Mouse (Mus musculus) gastrocnemius, adult 2 months (tissue): Measurements from ENCODE around the gene Sox9. TPM values are rescaled to one million over a fixed set of nuclear protein-coding genes. Genes with fewer than 3 reads are reported as not detected.
A peak's percentile ranks its signal among the peaks of the same experiment; 100 is the strongest.

Source experiments
- DNase-seq: peaks from one replicate; pipeline ENCODE4 v3.0.0; 2022
- H3K27ac ChIP-seq: fragments of 200-600 bp; 2 replicates; pipeline ENCODE4 v1.8.1; 2022; ENCODE audit warnings: mild to moderate bottlenecking
- H3K4me3 ChIP-seq: fragments of 200-600 bp; 2 replicates; pipeline ENCODE4 v1.8.1; 2022; ENCODE audit warnings: mild to moderate bottlenecking, moderate library complexity
- CTCF ChIP-seq: fragments of 200-600 bp; IDR thresholded peaks from 2 replicates; pipeline ENCODE4 v1.8.1; 2022; ENCODE audit warnings: antibody characterized with exemption, mild to moderate bottlenecking, moderate library complexity
- intact Hi-C: fragments of 180-260 bp; cut with DNase I; formaldehyde crosslinking; loops from one replicate; pipeline ENCODE4 v1.15.1; 2025
- long read RNA-seq, 2 experiments: library from polyadenylated mRNA; stranded (forward); transcript quantifications; one replicate each; pipeline ENCODE4 v2.0.0; 2021
- total RNA-seq, 2 experiments: library from RNA; stranded (reverse); gene quantifications; 2 replicates each; pipeline ENCODE4 v1.2.3; 2021

Sox9 gene
- total RNA-seq: 1 to 10 TPM; 2.3 to 3.4 TPM
- long read RNA-seq, experiment 1, full-length matches to known transcripts: 1 of 1 reads
- long read RNA-seq, experiment 1, partial matches to known transcripts: 0 of 1 reads
- long read RNA-seq, experiment 1, other reads (novel, unspliced or antisense): 0 of 1 reads
- long read RNA-seq, experiment 2, full-length matches to known transcripts: 3 of 4 reads
- long read RNA-seq, experiment 2, partial matches to known transcripts: 0 of 4 reads
- long read RNA-seq, experiment 2, other reads (novel, unspliced or antisense): 1 of 4 reads

DNA sequence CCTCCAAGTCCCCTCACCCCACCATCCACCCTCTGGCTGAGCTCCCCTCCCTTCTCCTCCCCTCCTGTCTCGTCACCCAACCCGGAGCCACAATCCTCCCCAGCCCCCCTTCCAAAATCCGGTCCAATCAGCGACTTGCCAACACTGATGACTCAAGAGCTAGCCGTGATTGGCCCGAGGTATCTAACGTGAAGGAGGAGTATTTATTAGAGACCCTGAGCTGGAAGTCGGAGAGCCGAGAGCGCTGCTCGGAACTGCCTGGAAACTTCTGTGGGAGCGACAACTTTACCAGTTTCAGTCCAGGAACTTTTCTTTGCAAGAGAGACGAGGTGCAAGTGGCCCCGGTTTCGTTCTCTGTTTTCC, at the start of gene Sox9:
TSS of gene Sox9 (plus strand) at position 231 of the 363 bp plus-strand sequence.
- H3K27ac ChIP-seq: peak within 1 kb of the TSS; percentile 83
- peak; percentile 92 for DNase-seq
- intact Hi-C loops: loop anchor here (1.0 kb wide), 1 partner anchor 383 kb away; no protein-coding TSS in a partner anchor
- TF ChIP-seq CTCF: no peak
- peak within 1 kb of the TSS; percentile 82 for H3K4me3 ChIP-seq

DNA sequence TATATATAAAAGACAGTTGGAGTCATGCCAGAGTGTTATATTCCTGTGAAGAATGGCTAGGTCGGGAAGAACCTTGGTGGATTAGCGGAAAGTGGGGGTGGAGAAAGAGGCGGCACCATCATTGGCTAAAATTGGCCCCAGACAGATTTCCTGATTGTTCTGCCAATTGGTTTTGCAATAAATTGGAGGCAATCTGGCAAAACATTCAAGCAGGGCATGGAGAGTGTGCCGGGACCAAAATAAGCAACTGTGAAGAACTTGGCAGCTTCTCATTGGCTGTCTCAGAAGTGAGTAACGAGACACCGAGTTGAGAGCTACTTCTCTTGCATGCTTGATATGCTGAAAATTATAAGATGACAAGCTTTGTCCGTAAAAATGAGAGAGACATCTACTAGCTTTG, 49.6 kb upstream of the Sox9 start:
- intact Hi-C loops: no loop called here
- no peak for TF ChIP-seq CTCF
- DNase-seq: peak; percentile 31
- Histone ChIP-seq H3K27ac (peak overlapping the region; percentile 55), H3K4me3 (peak overlapping the region; percentile 48)

DNA sequence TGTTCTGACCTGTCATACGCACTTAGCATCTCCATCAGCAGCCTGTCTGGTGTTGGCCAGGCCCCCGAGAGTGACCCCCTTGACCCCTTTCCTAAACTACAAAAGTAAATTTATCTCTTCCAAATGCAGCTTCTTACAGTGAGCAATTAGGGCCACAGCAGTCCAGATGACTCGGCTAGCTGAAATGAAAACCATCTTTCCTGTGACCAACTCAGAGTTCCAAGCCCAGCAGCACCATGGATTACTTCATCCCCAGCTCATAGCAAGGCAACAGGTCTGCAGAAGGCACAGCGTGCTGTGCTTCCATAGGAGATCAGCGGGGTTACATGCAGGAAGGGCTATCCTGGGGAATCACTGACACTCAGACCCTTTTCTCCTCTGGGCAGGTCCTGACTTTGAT, 45.0 kb upstream of the Sox9 start:
- Histone ChIP-seq H3K4me3 (no peak overlapping the region), H3K27ac (no peak overlapping the region)
- DNase-seq: no peak
- intact Hi-C loops: no loop called here
- TF ChIP-seq CTCF: no peak

DNA sequence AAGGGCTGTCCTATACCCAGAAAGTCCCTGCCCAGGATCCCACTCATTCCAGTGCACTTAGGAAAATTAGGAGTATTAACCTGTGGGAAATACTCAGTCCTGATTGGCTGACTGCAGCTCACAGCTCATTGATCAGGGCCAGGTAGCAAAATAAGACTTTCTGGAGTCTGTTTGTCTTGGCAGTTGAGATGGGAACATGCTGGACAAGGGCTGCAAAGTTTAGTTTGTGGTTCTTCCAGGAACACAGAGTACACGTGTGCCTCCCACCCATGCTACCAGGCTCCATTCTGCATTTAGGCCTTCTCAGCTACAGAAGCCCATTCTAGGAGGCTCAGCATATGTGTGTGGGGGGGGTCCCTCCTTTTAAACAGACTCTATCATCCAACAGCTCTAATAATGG, 42.3 kb upstream of the Sox9 start:
- Histone ChIP-seq H3K27ac (no peak overlapping the region), H3K4me3 (no peak overlapping the region)
- no peak for DNase-seq
- no peak for TF ChIP-seq CTCF
- intact Hi-C loops: no loop called here

DNA sequence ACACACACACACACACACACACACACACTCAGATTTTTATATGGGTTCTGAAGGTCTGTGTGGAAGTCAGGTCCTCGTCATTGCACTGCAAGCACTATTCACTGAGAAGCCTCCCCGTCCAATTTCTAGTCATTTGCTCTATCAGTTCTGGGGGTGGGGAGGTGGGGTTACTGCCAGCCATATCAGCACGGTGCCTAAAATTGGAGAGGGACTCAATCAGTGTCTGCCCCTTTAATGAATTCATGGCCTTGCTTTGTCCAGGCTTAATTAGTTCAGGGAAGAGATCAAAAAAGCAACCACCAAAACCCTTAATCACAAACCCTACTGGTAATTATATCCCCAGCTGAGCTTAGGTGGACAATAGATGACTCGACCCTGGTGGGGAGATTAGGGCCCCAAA, 25.5 kb upstream of the Sox9 start:
- TF ChIP-seq CTCF: no peak
- no peak for DNase-seq

DNA sequence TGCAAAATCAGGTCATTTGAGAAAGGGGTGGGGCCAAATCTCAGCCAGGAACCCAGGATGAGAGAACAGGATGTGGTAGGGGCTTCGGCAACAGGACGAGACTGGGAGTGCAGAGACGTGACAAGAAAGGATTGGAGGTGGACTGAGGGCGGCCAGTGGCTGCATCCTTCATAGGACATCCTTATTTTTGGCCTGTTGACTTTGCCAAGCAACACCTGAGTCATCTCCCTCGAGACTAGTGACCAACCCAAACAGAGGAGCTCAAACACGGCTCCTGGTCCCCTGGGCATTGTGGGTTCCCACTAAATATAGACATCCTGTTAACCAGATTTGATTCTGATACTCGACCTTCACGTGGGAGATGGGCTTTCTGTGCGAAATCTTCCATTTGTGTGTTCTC, 24.0 kb upstream of the Sox9 start:
- intact Hi-C loops: no loop called here
- no peak for TF ChIP-seq CTCF
- no peak overlapping the region for H3K27ac ChIP-seq

More for the DNA sequence above, 25.5 kb upstream of the Sox9 start:
- Histone ChIP-seq H3K4me3 (no peak overlapping the region), H3K27ac (no peak overlapping the region)
- intact Hi-C loops: no loop called here

DNA sequence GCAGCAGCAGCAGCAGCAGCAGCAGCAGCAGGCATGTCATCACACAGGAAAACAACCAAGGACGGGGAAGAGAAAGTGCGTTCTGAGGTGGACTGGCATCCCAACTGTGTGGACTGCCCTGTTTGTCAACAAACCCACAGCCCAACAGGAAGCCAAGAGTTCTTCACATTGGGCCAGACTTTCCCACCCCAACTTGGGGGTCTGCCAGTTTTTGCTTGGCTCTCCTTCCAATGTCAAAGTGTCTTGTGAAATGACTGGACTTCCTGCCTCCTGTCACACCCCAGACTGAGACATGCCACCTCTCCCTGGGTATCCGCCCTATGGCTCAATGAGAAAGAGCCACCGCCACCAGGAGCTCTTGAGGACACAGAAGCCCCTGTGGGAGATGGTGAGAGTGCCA, 15.1 kb upstream of the Sox9 start:
- no peak for DNase-seq
- Histone ChIP-seq H3K27ac (no peak overlapping the region), H3K4me3 (no peak overlapping the region)
- intact Hi-C loops: no loop called here
- no peak for TF ChIP-seq CTCF

More for the DNA sequence above, 24.0 kb upstream of the Sox9 start:
- no peak for DNase-seq
- H3K4me3 ChIP-seq: no peak overlapping the region

DNA sequence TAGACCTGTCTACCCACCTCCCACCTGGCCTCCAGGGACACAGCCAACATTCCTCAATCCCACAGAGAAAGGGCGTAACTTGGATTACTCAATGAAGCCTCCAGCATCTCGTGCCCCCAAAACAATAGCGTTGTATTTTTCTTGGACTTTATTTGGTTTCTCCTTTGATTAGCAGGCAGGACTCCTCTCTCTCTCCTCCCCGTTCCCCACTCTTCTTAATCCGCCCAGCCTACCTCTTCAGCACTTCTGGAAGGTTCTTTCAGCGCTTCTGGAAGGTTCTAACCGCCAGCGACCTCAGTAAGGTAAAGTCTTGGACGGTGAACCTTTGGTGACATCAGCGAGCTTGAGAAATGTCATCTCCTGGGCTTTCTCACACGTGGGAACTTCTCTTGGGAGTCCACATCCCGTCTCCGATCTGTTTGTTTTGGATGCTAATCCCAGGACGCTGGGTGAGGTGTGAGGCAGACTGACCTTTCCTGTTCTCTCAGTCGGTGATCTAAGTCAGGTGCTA, 14.4 kb upstream of the Sox9 start:
- no peak for TF ChIP-seq CTCF
- intact Hi-C loops: no loop called here
- DNase-seq: no peak
- Histone ChIP-seq H3K4me3 (no peak overlapping the region), H3K27ac (no peak overlapping the region)

DNA sequence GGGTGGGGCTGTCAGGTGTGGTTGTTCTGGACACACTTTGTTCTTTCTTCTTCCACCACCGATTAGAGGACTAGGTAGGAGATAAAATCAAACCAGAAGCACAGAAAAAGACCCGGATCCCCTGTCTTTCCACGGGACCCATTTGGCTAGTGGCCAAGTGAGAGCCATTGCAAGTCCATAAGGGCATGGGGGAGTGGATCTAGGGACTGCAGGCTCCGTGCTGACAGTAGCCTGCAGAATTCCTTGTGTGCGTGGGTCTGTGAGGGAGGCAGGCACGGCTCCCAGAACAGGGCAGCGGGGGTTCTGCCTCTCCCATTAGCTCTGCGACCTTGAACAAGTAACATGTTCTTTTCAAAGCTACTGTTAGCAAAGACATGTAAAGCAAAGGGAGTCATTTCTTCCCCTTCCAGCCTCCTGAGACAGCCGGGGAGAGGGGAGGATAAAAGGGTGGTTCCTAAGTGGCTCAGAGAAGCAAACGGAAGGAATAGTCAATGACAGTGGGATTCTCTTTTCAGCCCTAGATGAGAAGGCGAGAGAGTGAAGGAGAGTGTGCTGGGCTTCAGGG, 9.2 kb upstream of the Sox9 start:
- no peak for DNase-seq
- TF ChIP-seq CTCF: no peak
- Histone ChIP-seq H3K27ac (no peak overlapping the region), H3K4me3 (no peak overlapping the region)
- intact Hi-C loops: no loop called here

DNA sequence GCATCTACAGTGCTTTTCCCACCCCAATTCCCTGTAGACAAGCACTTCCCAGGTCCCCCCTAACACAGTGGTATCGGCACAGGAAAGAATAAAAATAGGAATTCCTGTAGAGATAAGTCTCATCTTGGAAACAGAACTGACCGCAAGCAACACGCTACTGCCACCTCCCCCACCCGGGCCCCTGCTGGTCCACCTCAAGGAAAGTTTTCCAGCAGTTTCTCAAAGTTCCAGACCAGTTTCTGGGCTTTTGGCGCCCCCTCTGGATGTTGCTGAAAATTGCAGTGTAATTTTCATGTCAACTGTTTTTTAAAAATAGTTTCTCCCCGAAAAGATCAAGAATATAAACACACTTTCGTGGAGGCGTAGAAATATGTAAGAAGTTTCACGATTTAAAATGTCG, 2.3 kb upstream of the Sox9 start:
- intact Hi-C loops: loop anchor here (5.0 kb wide), 2 partner anchors 572 to 1242 kb away; no protein-coding TSS in a partner anchor
- TF ChIP-seq CTCF: peak; percentile 88
- DNase-seq: peak; percentile 56
- Histone ChIP-seq H3K4me3 (peak overlapping the region; percentile 41; the same call in 1 of the 2 replicates), H3K27ac (no peak overlapping the region)

DNA sequence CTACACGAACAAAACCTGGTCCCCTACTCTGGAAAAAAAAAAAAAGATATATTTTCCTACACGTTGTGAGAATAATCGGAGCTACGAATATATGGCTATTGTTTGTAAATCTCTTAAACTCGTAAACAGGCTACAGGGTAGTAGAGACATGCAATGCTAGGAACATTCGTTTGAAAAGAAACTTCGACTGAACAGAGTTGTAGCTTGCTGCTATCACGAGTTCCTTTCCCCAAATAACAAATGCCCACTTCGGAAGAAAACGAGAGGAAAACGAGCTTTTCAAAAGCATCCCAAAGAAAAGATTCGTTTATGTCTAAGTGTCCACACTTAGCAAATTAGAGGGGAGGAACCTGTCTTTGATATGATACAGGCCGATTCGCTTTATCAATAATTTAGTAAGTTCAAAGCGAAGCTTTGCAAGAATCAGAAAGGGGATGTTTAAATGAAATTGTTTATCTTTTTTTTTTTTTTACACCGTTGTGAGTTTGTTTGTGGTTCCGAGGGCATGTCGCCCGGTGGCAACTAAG, 1.6 kb upstream of the Sox9 start:
- DNase-seq: no peak
- Histone ChIP-seq H3K27ac (no peak overlapping the region), H3K4me3 (peak overlapping the region; percentile 82)
- TF ChIP-seq CTCF: no peak
- intact Hi-C loops: no loop called here

DNA sequence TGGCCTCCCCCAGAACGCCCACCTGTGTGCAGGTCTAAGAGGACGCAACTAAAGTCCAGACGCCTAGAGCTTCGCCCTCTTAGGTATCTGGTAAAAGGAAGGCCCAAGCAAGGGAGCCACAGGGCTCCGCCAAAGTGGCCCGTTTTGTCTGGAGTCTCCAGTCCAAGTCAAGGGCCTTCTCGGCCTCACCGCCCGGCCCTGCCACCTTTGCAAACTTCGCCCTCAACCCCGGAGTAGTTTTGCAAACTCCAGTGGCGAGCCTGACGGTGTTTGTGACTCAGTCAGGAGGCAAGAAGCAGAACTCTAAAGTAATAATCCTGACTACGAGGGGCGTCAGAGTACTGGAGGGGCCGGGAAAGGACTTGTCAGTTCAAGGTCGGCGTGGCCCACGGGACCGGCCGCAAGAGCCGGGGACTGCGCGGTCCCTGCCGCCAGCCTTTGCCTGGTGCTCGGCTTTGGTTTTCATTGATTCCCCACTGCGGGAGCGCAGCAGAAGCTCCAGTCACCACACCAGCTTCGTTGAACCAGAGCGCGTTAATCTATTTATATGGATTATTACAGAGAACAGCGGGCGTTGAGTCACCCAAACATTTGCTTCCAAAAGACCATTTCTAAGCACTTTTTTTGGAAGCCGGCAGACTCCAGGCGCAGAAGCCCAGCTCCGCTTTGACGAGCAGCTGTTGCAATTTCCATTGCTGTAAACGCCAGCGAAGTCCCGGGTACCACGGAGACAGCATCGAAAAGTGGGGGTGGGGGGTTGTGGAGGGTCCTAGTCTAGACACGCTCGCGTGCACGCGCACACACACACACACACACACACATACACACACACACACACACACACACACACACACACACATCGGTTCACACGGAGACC, 751 bp upstream of the Sox9 start:
- no peak for TF ChIP-seq CTCF
- DNase-seq: peak; percentile 60
- Histone ChIP-seq H3K4me3 (peak overlapping the region; percentile 82), H3K27ac (peak overlapping the region; percentile 83)
- intact Hi-C loops: no loop called here
